Mouse (Mus musculus) liver, postnatal 0 days (tissue): ENCODE results near the gene Card14. TPM values are rescaled to one million over a fixed set of nuclear protein-coding genes. Genes with fewer than 3 reads are reported as not detected.

Experiments
- ATAC-seq: fragments of 200-750 bp; cut with Nextera tagmentation; 2 replicates; pipeline ENCODE4 v1.8.0; 2017; ENCODE audit warnings: mild to moderate bottlenecking, moderate library complexity
- DNase-seq: peaks from one replicate; pipeline ENCODE4 v3.0.0-alpha.2; 2016
- H3K27ac ChIP-seq: fragments of 300-500 bp; sonication (generic); 2 replicates; pipeline ENCODE4 v1.5.1; 2014; ENCODE audit warnings: antibody characterized with exemption, moderate library complexity, mild to moderate bottlenecking, low read depth
- H3K27me3 ChIP-seq: fragments of 300-500 bp; sonication (generic); 2 replicates; pipeline ENCODE4 v1.6.1; 2014; ENCODE audit warnings: low read length, control low read depth, mixed read lengths; ENCODE audit not compliant: insufficient read depth
- H3K36me3 ChIP-seq: fragments of 300-500 bp; sonication (generic); replicated peaks from 2 replicates; pipeline ENCODE4 v1.6.1; 2014; ENCODE audit warnings: mild to moderate bottlenecking, control low read depth, low read length, moderate library complexity, mixed read lengths; ENCODE audit not compliant: insufficient read depth
- H3K4me1 ChIP-seq: fragments of 300-500 bp; sonication (generic); 2 replicates; pipeline ENCODE4 v1.6.1; 2014; ENCODE audit warnings: antibody characterized with exemption, mild to moderate bottlenecking, control low read depth; ENCODE audit not compliant: insufficient read depth
- H3K4me2 ChIP-seq: fragments of 300-500 bp; sonication (generic); 2 replicates; pipeline ENCODE4 v1.6.1; 2014; ENCODE audit warnings: low read depth, mild to moderate bottlenecking, low read length, moderate library complexity, mixed read lengths
- H3K4me3 ChIP-seq: fragments of 300-500 bp; sonication (generic); 2 replicates; pipeline ENCODE4 v1.5.1; 2014; ENCODE audit warnings: low read depth, low read length
- H3K9ac ChIP-seq: fragments of 300-500 bp; sonication (generic); replicated peaks from 2 replicates; pipeline ENCODE4 v1.6.1; 2014; ENCODE audit warnings: mild to moderate bottlenecking, moderate library complexity
- H3K9me3 ChIP-seq: fragments of 300-500 bp; sonication (generic); 2 replicates; pipeline ENCODE4 v1.6.1; 2016; ENCODE audit warnings: mild to moderate bottlenecking, control low read depth, low read length, mixed read lengths
- CTCF ChIP-seq: sonication (generic); IDR thresholded peaks from 2 replicates; pipeline ENCODE4 v1.5.1; 2016; ENCODE audit warnings: antibody characterized with exemption, low read depth
- EP300 ChIP-seq: IDR thresholded peaks from 2 replicates; pipeline ENCODE4 v1.6.1; 2016; ENCODE audit warnings: antibody characterized with exemption, low read depth, mild to moderate bottlenecking
- WGBS: fragments of 180-500 bp; shearing (Covaris S2); extraction: QIAGEN DNeasy Blood & Tissue Kit; methylation state at CpG from one replicate; pipeline ENCODE4 v1.1.7; 2014; ENCODE audit not compliant: insufficient replicate concordance; 5-methylcytosine and 5-hydroxymethylcytosine counted together
- polyA plus RNA-seq: library from polyadenylated mRNA; unstranded; fragments of >200 nt; fragmentation: Nextera tagmentation; extraction: Ambion mirVana; gene quantifications from 2 replicates; pipeline ENCODE4 v1.2.1, GENCODE M21; 2015

Card14 gene
- polyA plus RNA-seq, 1 experiment from 2014 or later: 0.09 TPM

DNA sequence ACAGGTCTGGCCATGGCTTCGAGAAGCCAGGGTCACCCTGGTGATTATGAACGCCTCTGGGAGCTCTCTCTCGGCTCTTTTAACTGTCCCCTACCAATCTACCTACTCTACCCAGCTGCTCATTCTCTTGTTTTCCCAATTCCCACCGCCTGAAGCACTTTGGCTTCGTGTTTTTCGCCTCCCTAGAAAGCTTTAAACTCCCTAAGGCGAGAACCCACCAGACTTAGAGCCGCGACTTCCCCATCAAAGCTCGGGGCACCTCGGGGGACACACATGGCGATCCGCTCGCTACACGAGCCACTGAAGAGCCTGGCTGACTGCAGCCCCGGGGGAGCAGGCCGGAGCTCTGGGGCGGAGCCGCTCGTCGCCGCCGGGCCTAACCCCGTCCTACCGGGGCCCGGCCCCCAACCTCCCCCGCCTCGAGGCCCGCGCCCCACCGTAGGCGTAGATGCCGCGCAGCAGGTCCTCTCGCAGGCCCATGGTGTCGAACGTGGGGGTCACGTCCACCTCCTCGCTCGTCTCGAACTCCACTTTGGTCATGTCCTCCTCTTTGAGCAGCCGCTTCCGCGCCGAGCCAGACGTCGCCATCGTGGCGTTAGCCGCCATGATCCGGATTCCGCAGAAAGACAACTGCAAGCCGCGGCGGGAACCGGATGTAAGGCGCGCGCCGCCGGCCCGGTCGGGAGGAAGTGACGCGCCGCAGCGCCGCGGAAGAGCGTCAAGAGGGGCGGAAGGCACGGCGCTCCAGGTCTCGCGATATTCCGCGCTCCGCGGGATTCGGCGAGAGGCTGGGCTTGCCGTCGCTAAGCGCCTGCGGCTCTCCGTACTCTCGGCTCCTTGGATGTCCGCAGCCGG, 8.0 kb upstream of the Card14 start, which contains the start of gene Eif4a3:
Eif4a3 (minus strand) TSS at position 699 of the 855 bp plus-strand sequence.
- peak; percentile 98 for DNase-seq
- peak; percentile 98 for ATAC-seq
- Histone ChIP-seq H3K4me3 (peak within 1 kb of the TSS; percentile 97), H3K27ac (peak within 1 kb of the TSS; percentile 90), H3K4me2 (peak within 1 kb of the TSS; percentile 78), H3K4me1 (peaks cover 11% of the 10 kb centered on the region), H3K36me3 (peaks cover 30% of the 10 kb centered on the region), H3K9me3 (no peaks in the 10 kb centered on the region), H3K27me3 (no peaks in the 10 kb centered on the region), H3K9ac (peak within 1 kb of the TSS; percentile 99)
- TF ChIP-seq CTCF (no peak), EP300 (peak; percentile 81)
- under 1% methylated on average over 80 of the region's 89 CpGs for WGBS

DNA sequence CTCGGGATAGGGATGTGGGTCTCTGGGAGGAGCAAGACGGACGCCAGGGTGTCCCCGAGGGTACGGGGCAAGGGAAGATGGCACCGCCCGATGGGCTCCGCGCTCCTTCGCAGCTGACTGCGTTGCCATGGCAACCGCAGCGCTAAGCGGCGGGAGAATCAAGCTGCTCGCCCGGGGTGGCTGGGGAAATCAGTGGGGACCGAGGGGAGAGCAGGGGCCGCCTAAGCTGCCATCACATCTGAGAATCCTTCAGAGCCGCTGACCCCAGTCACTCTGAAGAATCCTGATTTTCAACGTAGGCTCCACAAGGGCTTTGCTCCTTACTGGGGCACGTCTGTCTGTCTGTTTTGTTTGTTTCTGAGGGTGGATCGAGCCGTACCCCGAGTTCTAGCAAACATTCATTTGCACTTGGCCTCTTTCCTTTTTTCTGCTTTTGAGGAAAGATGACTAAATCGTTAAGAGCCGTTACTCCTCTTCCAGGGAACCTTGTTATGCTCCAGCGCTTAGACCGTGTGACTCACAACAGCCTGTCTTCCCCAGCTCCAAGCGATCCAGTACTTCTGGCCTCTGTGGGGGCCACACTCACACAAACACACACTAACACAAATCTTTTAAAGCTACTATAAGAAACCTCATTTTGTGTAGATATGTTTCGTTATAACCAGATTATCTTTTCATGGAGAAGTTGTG, 7.2 kb upstream of the Card14 start:
- no peaks in the 10 kb centered on the region for H3K27me3 ChIP-seq
- H3K9ac ChIP-seq: peak overlapping the region; percentile 99
- ATAC-seq: peak; percentile 60
- H3K36me3 ChIP-seq: peaks cover 22% of the 10 kb centered on the region
- H3K9me3 ChIP-seq: no peaks in the 10 kb centered on the region
- H3K27ac ChIP-seq: no peak overlapping the region
- H3K4me1 ChIP-seq: peaks cover 11% of the 10 kb centered on the region
- DNase-seq: no peak
- H3K4me2 ChIP-seq: peak overlapping the region; percentile 78
- TF ChIP-seq CTCF: no peak
- no peak for TF ChIP-seq EP300
- H3K4me3 ChIP-seq: peak overlapping the region; percentile 97
- 2% methylated on average over 31 of the region's 31 CpGs for WGBS

DNA sequence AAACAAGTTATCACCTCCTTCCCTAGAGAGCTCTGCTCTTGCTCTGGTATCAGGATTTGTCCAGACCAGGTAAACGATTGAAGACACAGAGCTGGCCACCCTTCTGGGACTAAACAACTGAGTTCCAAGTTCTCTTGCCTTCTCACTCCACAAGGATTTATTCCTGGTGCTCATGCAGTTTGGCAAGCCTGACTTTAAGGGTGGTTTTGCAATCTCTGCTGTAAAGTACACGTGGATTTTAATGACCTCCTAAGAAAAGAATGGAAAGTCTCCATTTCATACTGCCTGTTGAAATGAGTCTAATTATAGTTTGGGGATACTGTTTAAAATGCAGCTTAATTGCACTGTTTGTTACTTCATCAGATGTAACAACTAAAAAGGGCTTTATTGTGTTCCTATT, 6.6 kb upstream of the Card14 start:
- H3K27ac ChIP-seq: no peak overlapping the region
- 21% methylated on average over 2 of the region's 2 CpGs for WGBS
- no peaks in the 10 kb centered on the region for H3K9me3 ChIP-seq
- peaks cover 11% of the 10 kb centered on the region for H3K4me1 ChIP-seq
- ATAC-seq (no peak), DNase-seq (no peak)
- H3K9ac ChIP-seq: peak overlapping the region; percentile 99
- peaks cover 16% of the 10 kb centered on the region for H3K36me3 ChIP-seq
- H3K27me3 ChIP-seq: no peaks in the 10 kb centered on the region
- peak overlapping the region; percentile 78; the same call in 1 of the 2 replicates for H3K4me2 ChIP-seq
- H3K4me3 ChIP-seq: peak overlapping the region; percentile 97; the same call in 1 of the 2 replicates
- TF ChIP-seq EP300 (no peak), CTCF (no peak)

DNA sequence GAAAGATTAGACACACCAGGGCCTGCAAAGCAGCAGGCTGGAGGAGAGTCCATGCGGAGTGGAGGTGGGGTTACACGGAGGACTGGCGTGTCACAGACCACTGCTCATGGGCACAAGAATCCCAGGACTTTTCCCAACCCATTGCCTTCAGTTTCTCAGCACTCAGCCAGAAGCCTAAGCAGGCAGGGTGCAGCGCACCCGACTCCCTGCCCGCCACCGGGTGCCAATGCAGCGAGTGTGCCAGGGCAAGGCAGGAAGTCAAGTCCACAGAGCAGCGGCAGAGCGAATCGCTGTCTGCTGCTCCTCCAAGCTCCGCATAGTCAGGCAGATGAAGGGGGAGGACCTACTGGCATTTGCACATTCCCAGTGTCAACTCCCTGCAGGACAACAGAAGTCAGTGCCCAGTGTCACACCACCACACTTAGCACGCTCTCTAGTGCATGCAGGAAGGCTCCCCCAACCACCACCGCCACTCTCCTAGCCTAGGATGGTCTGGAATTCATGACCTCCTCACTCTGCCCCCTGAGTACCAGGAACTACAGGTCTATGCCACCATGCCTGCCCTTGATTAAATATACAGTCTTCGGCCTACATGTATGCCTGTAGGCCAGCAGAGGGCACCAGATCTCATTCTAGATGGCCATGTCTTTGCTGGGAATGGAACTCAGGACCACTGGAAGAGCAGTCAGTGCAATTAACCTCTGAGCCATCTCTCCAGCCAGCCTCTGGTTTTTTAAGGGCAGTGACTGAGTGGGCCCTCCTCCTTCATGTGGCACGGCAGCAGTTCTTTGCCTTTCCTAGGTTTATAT, 2.5 kb upstream of the Card14 start:
- TF ChIP-seq CTCF: peak; percentile 79
- no peak for TF ChIP-seq EP300
- H3K36me3 ChIP-seq: no peaks in the 10 kb centered on the region
- no peak overlapping the region for H3K27ac ChIP-seq
- H3K9me3 ChIP-seq: no peaks in the 10 kb centered on the region
- peak; percentile 49; the same call in 1 of the 2 replicates for ATAC-seq
- H3K27me3 ChIP-seq: no peaks in the 10 kb centered on the region
- DNase-seq: peak; percentile 54
- H3K9ac ChIP-seq: no peak overlapping the region
- 46% methylated on average over 16 of the region's 16 CpGs for WGBS
- no peak overlapping the region for H3K4me2 ChIP-seq
- H3K4me3 ChIP-seq: no peak overlapping the region
- peaks cover 5% of the 10 kb centered on the region for H3K4me1 ChIP-seq

DNA sequence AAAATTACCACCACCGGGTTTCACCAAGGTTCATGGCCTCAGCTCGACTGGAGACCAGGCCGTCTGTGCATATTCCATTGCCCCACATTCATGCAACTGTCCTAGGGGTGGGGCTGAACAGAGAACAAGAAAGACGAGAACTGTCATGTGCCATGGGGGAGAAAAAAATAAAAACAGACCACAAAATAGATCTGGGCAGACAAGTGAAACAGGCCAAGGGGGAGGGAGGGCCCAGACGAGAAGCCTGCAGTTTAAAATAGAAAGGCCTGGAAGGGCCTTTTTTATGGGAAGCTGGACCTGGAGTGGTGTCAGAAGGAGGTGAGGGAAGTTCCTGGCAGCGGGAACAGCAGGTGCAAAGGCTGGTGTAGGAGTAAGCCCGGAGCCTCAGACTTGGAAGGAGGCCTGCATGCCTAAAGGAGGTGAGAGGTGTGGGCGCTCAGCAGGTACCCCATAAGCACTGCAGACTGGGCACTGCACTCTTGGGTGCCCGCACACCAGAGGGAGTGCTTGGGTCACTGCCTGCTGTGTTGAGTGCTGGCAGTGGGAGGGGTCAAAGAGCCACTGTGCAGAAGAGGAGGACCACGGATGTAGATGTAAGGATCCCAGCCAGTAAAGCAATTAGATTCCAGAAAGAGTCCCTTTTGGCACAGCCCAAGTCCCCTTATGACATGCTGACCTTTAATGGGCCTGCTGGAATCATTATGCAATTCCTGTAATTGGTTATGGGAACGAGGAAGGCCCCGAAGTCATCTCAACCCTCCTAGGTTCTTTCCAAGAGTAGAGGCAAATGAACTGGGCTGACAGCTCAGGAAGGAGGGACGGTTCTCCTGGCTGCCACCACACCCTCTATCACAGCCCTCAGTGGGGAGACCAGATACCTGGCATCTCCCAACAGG, 558 bp upstream of the Card14 start:
- Histone ChIP-seq H3K27me3 (no peaks in the 10 kb centered on the region), H3K27ac (no peak overlapping the region)

More for the DNA sequence above, 558 bp upstream of the Card14 start:
- Histone ChIP-seq H3K4me1 (no peaks in the 10 kb centered on the region), H3K36me3 (no peaks in the 10 kb centered on the region), H3K9me3 (no peaks in the 10 kb centered on the region), H3K4me3 (no peak overlapping the region), H3K4me2 (no peak overlapping the region), H3K9ac (no peak overlapping the region)
- no peak for DNase-seq
- TF ChIP-seq EP300 (no peak), CTCF (no peak)
- ATAC-seq: no peak
- WGBS: 57% methylated on average over 13 of the region's 13 CpGs
